Mouse (Mus musculus) lung, embryonic 16.5 days (tissue): ENCODE data around the gene Ccdc57. TPM values are rescaled to one million over a fixed set of nuclear protein-coding genes. Genes with fewer than 3 reads are reported as not detected.

ENCODE experiments used
- ATAC-seq: fragments of 200-750 bp; cut with Nextera tagmentation; 2 replicates; pipeline ENCODE4 v1.8.0; 2017; ENCODE audit warnings: low read depth, mild to moderate bottlenecking, moderate library complexity
- H3K27ac ChIP-seq: fragments of 300-500 bp; sonication (generic); 2 replicates; pipeline ENCODE4 v1.5.1; 2014; ENCODE audit warnings: mild to moderate bottlenecking, control low read depth, low read length
- H3K27me3 ChIP-seq: fragments of 300-500 bp; sonication (generic); 2 replicates; pipeline ENCODE4 v1.6.1; 2014; ENCODE audit warnings: low read depth, low read length, mixed read lengths; ENCODE audit not compliant: control insufficient read depth, insufficient read depth
- H3K36me3 ChIP-seq: fragments of 300-500 bp; sonication (generic); 2 replicates; pipeline ENCODE4 v1.6.1; 2014; ENCODE audit warnings: low read length; ENCODE audit not compliant: control insufficient read depth, insufficient read depth
- H3K4me1 ChIP-seq: fragments of 300-500 bp; sonication (generic); replicated peaks from 2 replicates; pipeline ENCODE4 v1.6.1; 2014; ENCODE audit warnings: low read length, mixed read lengths; ENCODE audit not compliant: control insufficient read depth, insufficient read depth
- H3K4me2 ChIP-seq: fragments of 300-500 bp; sonication (generic); 2 replicates; pipeline ENCODE4 v1.6.1; 2014; ENCODE audit warnings: low read depth, low read length, control low read depth
- H3K4me3 ChIP-seq: fragments of 300-500 bp; sonication (generic); 2 replicates; pipeline ENCODE4 v1.5.1; 2014; ENCODE audit warnings: mild to moderate bottlenecking, low read length, control low read depth
- H3K9ac ChIP-seq: fragments of 300-500 bp; sonication (generic); 2 replicates; pipeline ENCODE4 v1.6.1; 2014; ENCODE audit warnings: low read length, control low read depth
- H3K9me3 ChIP-seq: fragments of 300-500 bp; sonication (generic); 2 replicates; pipeline ENCODE4 v1.6.1; 2016; ENCODE audit warnings: low read length; ENCODE audit not compliant: control insufficient read depth
- WGBS: fragments of 180-500 bp; shearing (Covaris S2); extraction: QIAGEN DNeasy Blood & Tissue Kit; methylation state at CpG from one replicate; pipeline ENCODE4 v1.1.7; 2014; 5-methylcytosine and 5-hydroxymethylcytosine counted together
- polyA plus RNA-seq: library from polyadenylated mRNA; unstranded; fragments of >200 nt; fragmentation: Nextera tagmentation; extraction: Ambion mirVana; gene quantifications from 2 replicates; pipeline ENCODE4 v1.2.1, GENCODE M21; 2015

Ccdc57 gene
- polyA plus RNA-seq, 1 experiment from 2014 or later, result 6.4 TPM

DNA sequence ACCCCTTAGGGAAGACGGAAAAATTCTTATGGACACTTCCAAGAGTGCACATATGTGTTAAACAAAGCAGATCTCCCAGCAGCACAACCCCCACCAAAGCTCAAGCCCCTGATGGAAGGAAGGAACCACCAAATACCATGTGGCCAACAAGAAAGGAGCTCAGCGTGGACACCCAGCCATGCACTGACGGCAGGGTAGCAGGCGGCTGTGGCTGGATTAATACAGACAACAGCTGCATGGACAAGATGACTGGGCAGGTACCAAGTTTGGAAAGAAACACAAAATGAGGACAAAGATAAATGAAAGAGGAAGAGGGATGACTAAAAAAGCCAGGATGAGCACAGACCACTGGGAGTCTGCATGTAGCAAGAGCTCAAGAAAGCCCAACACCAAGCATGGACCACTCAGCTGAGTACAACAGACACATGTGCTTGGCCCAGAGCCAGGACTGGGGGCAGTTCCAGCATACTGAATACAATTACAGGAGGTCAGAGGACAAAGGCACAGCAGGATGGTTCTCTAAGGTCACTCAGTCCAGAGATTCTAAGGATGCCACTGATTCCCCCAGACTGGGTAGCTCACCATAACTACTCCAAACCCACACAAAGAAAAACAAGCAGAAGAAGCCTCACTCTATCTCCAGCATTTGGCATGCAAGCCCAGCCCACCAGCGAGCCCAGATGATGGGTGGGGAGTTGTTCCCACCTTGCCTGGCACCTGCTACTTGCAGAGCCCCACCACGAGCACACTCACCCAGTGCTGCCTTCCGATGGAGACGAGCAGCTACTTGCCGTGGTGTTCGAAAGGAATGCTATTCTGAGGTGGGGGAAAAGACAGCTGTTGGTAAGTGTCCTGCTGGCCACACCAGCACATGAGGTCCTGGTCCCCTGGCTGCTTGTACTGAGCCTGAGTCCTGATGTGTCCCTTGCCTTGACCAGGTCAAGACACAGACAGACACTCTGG is 31.8 kb upstream of the Ccdc57 start:
- H3K9me3 ChIP-seq, result no peaks in the 10 kb centered on the region
- no peak overlapping the region for H3K9ac ChIP-seq
- 79% methylated on average over 10 of the region's 10 CpGs for WGBS
- H3K36me3 ChIP-seq, result peaks cover 58% of the 10 kb centered on the region
- no peak overlapping the region for H3K4me2 ChIP-seq
- no peaks in the 10 kb centered on the region for H3K27me3 ChIP-seq
- H3K27ac ChIP-seq, result no peak overlapping the region
- no peak for ATAC-seq
- no peaks in the 10 kb centered on the region for H3K4me1 ChIP-seq
- H3K4me3 ChIP-seq, result no peak overlapping the region

DNA sequence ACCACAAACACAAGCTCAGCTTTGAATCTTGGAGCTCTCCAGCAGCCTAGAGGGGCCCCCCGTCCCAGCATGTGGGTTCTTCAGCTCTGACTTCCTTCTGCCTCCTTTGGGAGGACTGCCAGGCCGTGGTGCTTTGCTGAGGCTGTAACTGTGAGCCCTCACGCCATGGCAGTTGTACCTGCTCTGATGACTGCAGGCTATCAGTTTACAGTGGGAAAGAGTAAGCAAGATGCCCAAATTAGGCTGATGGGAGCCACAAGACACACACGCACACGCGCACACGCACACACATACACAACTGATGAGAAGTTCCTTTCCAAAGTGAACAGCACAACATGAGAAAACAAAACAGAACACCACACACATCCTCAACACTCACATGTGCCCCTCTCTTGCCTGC is 30.2 kb upstream of the Ccdc57 start:
- H3K4me2 ChIP-seq, result no peak overlapping the region
- WGBS, result 86% methylated on average over 7 of the region's 7 CpGs
- H3K36me3 ChIP-seq, result peaks cover 43% of the 10 kb centered on the region
- H3K4me3 ChIP-seq, result no peak overlapping the region
- H3K9ac ChIP-seq, result no peak overlapping the region
- H3K4me1 ChIP-seq, result peaks cover 3% of the 10 kb centered on the region; the same call in 1 of the 2 replicates
- no peak for ATAC-seq
- no peaks in the 10 kb centered on the region for H3K27me3 ChIP-seq
- H3K27ac ChIP-seq, result no peak overlapping the region
- no peaks in the 10 kb centered on the region for H3K9me3 ChIP-seq

DNA sequence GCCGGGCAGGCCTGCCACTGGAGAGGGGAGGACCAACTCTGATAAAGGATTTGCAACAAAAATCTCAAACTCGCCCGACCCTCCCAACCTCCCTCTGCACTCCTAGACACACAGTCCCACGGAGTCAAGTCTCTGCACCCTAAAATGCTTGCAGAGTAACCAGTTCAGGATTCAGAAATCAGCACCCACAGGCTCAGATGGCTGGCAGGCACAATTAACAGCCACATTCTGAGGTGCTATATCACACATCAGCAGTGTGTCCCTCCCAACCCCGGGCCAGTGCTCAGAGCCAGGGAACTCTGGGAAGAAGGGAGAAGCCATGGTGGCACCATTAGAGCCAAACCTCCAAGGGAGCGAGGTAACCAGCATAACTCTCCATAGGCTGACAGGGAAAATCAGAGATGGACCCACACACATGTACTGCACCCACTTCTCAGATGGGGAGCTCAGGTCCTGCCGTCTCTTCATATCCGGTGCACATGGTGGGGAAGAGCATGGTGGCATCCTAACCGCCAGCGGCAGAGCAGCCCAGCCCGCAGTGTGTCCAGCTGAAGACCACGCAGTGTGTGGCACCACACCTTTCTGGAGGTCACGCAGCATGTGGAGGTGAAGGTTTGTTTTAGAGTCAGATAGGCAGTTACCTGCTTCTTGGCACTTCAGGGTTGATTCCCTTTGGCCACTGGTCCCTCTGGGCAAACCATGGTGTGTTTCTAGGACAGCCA is 29.5 kb upstream of the Ccdc57 start:
- WGBS, result 85% methylated on average over 13 of the region's 13 CpGs
- ATAC-seq, result no peak
- no peaks in the 10 kb centered on the region for H3K9me3 ChIP-seq
- peaks cover 6% of the 10 kb centered on the region; the same call in 1 of the 2 replicates for H3K4me1 ChIP-seq
- no peaks in the 10 kb centered on the region for H3K27me3 ChIP-seq
- no peak overlapping the region for H3K4me2 ChIP-seq
- H3K9ac ChIP-seq, result no peak overlapping the region
- H3K36me3 ChIP-seq, result peaks cover 36% of the 10 kb centered on the region
- no peak overlapping the region for H3K27ac ChIP-seq
- no peak overlapping the region for H3K4me3 ChIP-seq

DNA sequence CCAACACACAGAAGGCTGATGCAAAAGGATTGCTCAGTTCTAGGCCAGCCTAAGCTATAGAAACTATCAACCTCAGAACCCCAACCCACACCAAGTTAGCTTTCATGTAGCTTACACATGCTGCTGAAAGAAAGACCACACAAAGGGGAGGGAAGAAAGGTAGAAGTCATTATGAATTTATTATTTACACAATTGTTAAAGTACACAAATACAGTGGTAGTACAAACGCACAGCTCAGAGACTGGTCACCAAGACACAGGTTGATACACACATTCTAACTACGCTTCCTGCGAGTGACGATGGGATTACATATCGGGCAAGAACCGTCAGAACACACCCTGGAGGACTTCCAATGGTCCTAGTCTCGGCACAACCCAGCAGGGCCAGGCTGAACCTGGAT is 28.9 kb upstream of the Ccdc57 start:
- no peak for ATAC-seq
- Histone ChIP-seq H3K4me2 (no peak overlapping the region), H3K9ac (no peak overlapping the region), H3K36me3 (peaks cover 32% of the 10 kb centered on the region), H3K27ac (no peak overlapping the region), H3K9me3 (no peaks in the 10 kb centered on the region), H3K4me1 (peaks cover 6% of the 10 kb centered on the region; the same call in 1 of the 2 replicates), H3K4me3 (no peak overlapping the region), H3K27me3 (no peaks in the 10 kb centered on the region)
- 75% methylated on average over 7 of the region's 7 CpGs for WGBS

DNA sequence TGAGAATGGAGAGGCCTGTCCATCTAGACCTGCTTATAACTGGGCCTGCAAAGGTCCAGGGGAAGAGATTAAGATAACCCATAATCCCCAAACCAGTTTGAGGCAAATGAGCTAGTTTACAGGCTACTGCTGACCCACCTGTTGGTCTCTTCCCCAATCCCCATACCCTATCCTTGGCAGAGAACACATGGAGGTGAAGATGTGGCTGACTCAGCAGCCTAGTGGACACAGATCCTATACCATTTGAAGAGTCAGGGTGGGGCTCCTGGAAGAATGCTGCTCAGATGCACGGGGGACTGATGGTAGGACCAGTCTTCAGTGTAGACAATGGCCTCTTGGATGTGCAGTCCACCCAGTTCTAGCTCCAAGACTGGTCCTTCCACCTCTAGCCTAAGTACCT is 27.6 kb upstream of the Ccdc57 start:
- Histone ChIP-seq H3K4me2 (no peak overlapping the region), H3K4me3 (no peak overlapping the region), H3K36me3 (peaks cover 25% of the 10 kb centered on the region), H3K27ac (no peak overlapping the region), H3K4me1 (peaks cover 6% of the 10 kb centered on the region; the same call in 1 of the 2 replicates), H3K27me3 (no peaks in the 10 kb centered on the region), H3K9ac (no peak overlapping the region), H3K9me3 (no peaks in the 10 kb centered on the region)
- 17% methylated on average over 1 of the region's 1 CpGs for WGBS
- ATAC-seq, result no peak

DNA sequence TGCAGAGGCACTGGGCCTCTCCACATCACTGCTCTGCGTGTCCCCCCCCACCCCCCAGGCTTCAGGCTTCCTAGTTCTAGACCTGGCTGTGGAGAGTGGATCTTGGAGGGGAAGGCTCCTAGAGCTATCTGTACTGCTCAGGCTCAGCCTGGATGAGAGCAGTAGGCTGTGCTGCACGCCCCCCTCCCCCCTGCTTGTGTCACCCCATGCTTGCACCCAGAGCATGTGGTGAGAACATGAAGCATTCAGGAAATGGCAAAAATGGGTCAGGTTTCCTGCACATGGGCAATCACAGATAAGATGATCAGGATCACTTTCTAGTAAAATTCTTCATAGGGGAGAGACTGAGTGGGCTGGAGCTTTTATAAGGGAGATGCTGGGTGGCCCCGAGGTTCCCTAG is 26.9 kb upstream of the Ccdc57 start:
- Histone ChIP-seq H3K4me2 (no peak overlapping the region), H3K9ac (no peak overlapping the region), H3K27me3 (no peaks in the 10 kb centered on the region), H3K4me3 (no peak overlapping the region), H3K4me1 (peaks cover 8% of the 10 kb centered on the region; the same call in 1 of the 2 replicates), H3K27ac (no peak overlapping the region), H3K9me3 (no peaks in the 10 kb centered on the region), H3K36me3 (peaks cover 19% of the 10 kb centered on the region)
- no peak for ATAC-seq
- WGBS, result 79% methylated on average over 3 of the region's 3 CpGs

DNA sequence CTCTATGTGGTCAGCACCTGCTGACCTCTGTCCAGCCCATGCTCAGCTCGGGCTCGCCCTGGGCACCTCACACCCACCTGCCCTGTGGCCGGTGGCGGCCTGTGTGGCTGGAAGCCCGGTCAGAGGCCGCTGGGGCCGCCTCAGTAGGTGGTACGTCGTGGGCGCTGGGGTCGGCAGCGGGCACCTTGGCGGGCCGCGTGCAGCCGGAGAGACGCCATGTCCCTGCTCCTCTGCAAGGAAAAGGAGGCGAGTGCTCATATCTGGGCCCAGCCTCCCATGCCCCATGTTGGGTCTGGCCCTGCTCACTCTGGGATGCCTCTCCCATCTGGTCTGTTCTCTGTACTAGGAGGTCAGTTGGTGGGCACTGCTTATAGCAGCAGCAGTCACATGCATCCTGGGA is 26.4 kb upstream of the Ccdc57 start:
- no peak for ATAC-seq
- H3K4me2 ChIP-seq, result no peak overlapping the region
- no peaks in the 10 kb centered on the region for H3K27me3 ChIP-seq
- no peaks in the 10 kb centered on the region for H3K9me3 ChIP-seq
- H3K27ac ChIP-seq, result no peak overlapping the region
- WGBS, result 83% methylated on average over 18 of the region's 18 CpGs
- peaks cover 19% of the 10 kb centered on the region for H3K36me3 ChIP-seq
- H3K4me3 ChIP-seq, result no peak overlapping the region
- peaks cover 8% of the 10 kb centered on the region; the same call in 1 of the 2 replicates for H3K4me1 ChIP-seq
- no peak overlapping the region for H3K9ac ChIP-seq

DNA sequence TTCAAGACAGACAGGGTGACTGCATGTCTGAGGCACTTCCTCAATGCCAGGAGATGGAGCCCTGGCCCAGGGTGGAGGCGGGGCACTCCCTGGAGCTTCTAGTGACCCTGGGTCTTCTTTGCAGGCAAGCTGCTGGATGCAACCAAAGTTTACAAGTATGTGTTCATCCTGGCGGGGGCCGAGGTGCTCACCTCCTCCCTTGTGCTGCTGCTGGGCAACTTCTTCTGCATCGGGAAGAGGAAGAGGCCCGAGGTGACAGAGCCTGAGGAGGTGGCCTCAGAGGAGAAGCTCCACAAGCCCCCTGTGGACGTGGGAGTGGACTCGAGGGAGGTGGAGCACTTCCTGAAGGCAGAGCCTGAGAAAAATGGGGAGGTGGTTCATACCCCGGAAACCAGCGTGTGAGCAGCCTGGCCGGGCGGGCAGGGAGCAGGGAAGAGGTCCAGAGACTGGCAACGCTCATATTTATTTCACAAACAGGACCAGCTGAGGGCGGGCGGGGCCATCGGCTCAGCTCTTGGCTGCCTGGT is 25.1 kb upstream of the Ccdc57 start:
- H3K4me1 ChIP-seq, result peaks cover 8% of the 10 kb centered on the region; the same call in 1 of the 2 replicates
- no peak overlapping the region for H3K27ac ChIP-seq
- no peaks in the 10 kb centered on the region for H3K9me3 ChIP-seq
- H3K36me3 ChIP-seq, result peaks cover 10% of the 10 kb centered on the region
- no peak overlapping the region for H3K4me3 ChIP-seq
- no peak for ATAC-seq
- H3K27me3 ChIP-seq, result no peaks in the 10 kb centered on the region
- 65% methylated on average over 14 of the region's 15 CpGs for WGBS
- no peak overlapping the region for H3K4me2 ChIP-seq
- no peak overlapping the region for H3K9ac ChIP-seq

DNA sequence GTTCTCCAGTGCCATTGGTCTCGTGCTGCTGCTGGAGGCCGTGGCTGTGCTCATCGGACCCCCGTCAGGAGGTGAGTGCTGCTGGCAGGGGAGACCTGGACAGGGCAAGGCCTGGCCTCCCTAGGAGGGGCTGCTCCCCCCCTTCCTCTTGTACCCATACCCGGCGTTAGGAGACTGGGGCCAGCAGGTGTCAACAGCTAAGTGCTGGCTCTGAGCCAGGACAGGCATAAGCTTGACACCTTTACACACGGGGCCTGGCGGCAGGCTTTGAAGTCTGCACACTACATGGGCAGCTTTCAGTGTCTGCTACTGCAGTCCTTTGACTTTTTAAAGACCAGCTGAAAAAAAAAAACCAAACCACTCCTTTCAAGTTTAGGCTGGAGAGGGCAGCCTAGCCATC is 24.4 kb upstream of the Ccdc57 start:
- Histone ChIP-seq H3K9me3 (no peaks in the 10 kb centered on the region), H3K27me3 (no peaks in the 10 kb centered on the region), H3K4me3 (no peak overlapping the region), H3K4me1 (peaks cover 8% of the 10 kb centered on the region; the same call in 1 of the 2 replicates), H3K27ac (no peak overlapping the region), H3K36me3 (peaks cover 2% of the 10 kb centered on the region), H3K9ac (no peak overlapping the region), H3K4me2 (no peak overlapping the region)
- no peak for ATAC-seq
- WGBS, result 48% methylated on average over 8 of the region's 8 CpGs
